Mouse (Mus musculus) erythroblast, embryonic 14.5 days (primary cell): ENCODE measurements around the gene Slco2a1. TPM values are rescaled to one million over a fixed set of nuclear protein-coding genes. Genes with fewer than 3 reads are reported as not detected.

Experiments
- H3K27me3 ChIP-seq: 2 replicates; pipeline ENCODE4 v1.6.1; 2012; ENCODE audit warnings: inconsistent platforms; ENCODE audit not compliant: control insufficient read depth
- H3K36me3 ChIP-seq: 2 replicates; pipeline ENCODE4 v1.6.1; 2012; ENCODE audit warnings: mild to moderate bottlenecking, inconsistent platforms; ENCODE audit not compliant: control insufficient read depth
- H3K4me1 ChIP-seq: 2 replicates; pipeline ENCODE4 v1.6.1; 2012; ENCODE audit warnings: inconsistent platforms; ENCODE audit not compliant: control insufficient read depth
- H3K4me3 ChIP-seq: replicated peaks from 2 replicates; pipeline ENCODE3; 2012; ENCODE audit warnings: moderate library complexity, mild to moderate bottlenecking, inconsistent platforms
- H3K9me3 ChIP-seq: 2 replicates; pipeline ENCODE4 v1.6.1; 2012; ENCODE audit warnings: low read length, inconsistent platforms, mixed read lengths; ENCODE audit not compliant: control insufficient read depth
- GATA1 ChIP-seq: IDR thresholded peaks from 2 replicates; pipeline ENCODE4 v1.6.1; 2012; ENCODE audit warnings: low read length, inconsistent platforms, mixed read lengths
- TAL1 ChIP-seq: IDR thresholded peaks from 3 replicates; pipeline ENCODE4 v1.6.1; 2012; ENCODE audit warnings: low read length, inconsistent platforms, mixed read lengths
- polyA plus RNA-seq: library from polyadenylated mRNA; stranded (reverse); fragments of >175 nt; gene quantifications from 2 replicates; pipeline ENCODE4 v1.2.3, GENCODE M21; 2012

Slco2a1 gene
- polyA plus RNA-seq, 1 experiment, result under 0.01 TPM

DNA sequence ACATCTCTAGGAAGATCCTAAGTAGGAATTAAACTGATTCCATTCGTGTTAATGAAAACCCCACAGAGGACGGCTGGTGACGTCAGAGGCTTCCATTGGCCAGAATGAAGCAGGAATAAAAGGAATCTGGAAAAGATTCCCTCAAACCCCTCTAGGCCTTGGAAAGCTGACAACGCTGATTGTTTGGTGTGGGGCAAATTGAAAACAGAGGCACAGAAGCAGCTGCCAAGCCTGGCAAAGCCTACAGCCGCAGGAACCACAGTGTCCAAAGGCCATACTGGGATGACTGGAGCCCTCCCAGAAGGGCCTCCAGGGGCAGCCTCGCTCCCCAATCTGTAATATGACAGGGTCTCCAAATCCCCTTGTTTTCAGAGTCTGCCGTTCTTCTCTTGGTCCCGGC lies 78.3 kb downstream of the Slco2a1 start:
- H3K9me3 ChIP-seq, result no peaks in the 10 kb centered on the region
- TF ChIP-seq TAL1 (no peak), GATA1 (no peak)
- H3K27me3 ChIP-seq, result no peaks in the 10 kb centered on the region
- no peak overlapping the region for H3K4me3 ChIP-seq
- no peaks in the 10 kb centered on the region for H3K4me1 ChIP-seq
- no peaks in the 10 kb centered on the region for H3K36me3 ChIP-seq

DNA sequence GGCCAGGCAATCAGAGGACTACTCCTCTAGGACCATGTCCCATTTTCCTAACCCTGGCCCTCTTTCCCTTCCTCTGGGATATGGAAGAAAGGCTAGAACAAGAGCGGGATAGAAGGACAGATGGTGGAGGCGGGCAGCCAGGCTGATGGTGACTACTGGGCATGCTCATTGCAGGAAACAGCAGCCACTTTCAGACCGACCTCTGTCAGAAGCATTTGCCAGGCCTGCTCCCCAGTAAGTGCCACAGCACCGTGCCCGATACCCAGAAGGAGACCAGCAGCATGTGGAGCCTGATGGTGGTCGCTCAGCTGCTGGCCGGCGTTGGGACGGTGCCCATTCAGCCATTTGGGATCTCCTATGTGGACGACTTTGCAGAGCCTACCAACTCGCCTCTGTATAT lies 79.1 kb downstream of the Slco2a1 start:
- H3K9me3 ChIP-seq, result no peaks in the 10 kb centered on the region
- no peak for TF ChIP-seq TAL1
- no peak for TF ChIP-seq GATA1
- H3K27me3 ChIP-seq, result no peaks in the 10 kb centered on the region

DNA sequence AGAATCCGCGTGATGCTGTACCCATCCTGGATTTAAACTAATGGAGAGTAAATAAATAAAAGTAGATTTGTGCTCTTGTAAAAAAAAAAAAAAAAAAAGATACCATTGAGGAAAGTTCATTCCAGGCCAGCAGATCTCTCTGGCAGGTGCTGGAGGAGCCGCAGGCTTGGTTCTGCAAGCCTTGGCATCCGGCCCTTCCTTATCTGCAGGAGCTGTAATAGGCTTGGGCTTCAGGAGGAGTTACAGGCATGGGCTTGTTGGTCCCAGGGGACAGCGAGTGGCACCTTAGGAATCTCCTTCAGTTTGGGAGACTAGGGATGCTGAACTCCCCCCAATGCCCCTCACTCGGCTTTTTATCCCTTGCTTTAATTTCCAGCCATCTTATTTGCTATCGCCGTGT lies 80.3 kb downstream of the Slco2a1 start:
- H3K4me3 ChIP-seq, result no peak overlapping the region
- no peaks in the 10 kb centered on the region; the same call in 1 of the 2 replicates for H3K36me3 ChIP-seq
- H3K27me3 ChIP-seq, result no peaks in the 10 kb centered on the region
- no peaks in the 10 kb centered on the region for H3K4me1 ChIP-seq
- H3K9me3 ChIP-seq, result no peaks in the 10 kb centered on the region
- TF ChIP-seq GATA1, result no peak
- TF ChIP-seq TAL1, result no peak

More for the DNA sequence above, 79.1 kb downstream of the Slco2a1 start:
- H3K4me3 ChIP-seq, result no peak overlapping the region
- H3K36me3 ChIP-seq, result no peaks in the 10 kb centered on the region
- H3K4me1 ChIP-seq, result no peaks in the 10 kb centered on the region

DNA sequence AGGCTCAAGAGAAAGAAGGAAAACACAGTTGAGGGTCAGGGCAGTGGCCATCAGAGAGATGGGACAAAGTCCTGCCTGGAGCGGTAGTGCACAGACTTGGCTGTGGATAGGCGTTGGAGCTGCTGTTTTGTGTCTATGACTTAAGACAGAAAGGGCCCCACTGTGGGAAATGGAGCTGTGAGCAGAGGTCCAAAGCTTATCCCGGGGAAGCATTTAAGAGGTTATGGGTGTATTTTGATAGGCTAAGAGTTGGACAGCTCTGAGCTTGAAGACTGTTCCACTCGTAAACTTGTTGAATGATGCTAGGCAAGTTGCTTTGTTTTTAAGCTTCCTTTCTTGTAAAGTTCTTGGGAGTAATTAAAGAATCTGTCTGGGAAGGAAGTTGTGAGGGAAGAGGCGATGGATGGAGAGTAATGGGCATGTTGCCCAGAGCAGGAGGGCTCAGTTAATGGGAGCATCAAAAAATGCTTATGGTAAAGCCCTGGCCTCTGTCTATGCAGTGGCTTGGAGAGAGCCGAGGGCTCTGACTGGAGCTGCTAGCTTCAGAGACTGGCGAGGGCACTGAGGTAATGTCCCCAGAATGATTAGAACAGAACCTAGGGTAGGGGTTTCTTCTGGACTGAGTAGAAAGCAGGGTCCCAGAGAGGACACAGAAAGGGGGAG lies 83.2 kb downstream of the Slco2a1 start:
- H3K4me1 ChIP-seq, result no peaks in the 10 kb centered on the region
- no peaks in the 10 kb centered on the region for H3K9me3 ChIP-seq
- no peak for TF ChIP-seq GATA1
- TF ChIP-seq TAL1, result no peak
- no peak overlapping the region for H3K4me3 ChIP-seq
- no peaks in the 10 kb centered on the region for H3K27me3 ChIP-seq
- no peaks in the 10 kb centered on the region; the same call in 1 of the 2 replicates for H3K36me3 ChIP-seq

DNA sequence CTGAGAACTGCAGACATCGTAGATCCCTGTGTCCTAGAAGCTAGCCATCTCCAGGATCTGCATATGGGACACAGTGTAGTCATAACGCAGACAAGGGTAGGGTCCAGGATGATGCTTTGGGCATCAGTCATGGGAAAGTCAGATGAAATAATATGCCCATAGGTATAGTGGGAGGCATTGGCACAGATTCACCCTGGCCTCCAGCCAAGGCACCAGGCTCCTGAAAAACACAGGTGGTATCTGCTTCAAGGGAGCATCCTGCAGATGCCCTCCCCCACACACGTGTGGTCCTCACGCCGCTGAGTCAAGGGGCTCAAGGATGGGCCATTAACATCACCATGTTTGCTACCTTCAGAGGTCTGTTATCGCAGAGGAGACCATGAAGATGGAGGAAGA lies 83.7 kb downstream of the Slco2a1 start:
- Histone ChIP-seq H3K4me3 (no peak overlapping the region), H3K36me3 (no peaks in the 10 kb centered on the region; the same call in 1 of the 2 replicates), H3K9me3 (no peaks in the 10 kb centered on the region), H3K4me1 (no peaks in the 10 kb centered on the region), H3K27me3 (no peaks in the 10 kb centered on the region)
- TF ChIP-seq GATA1, result no peak
- TF ChIP-seq TAL1, result no peak

DNA sequence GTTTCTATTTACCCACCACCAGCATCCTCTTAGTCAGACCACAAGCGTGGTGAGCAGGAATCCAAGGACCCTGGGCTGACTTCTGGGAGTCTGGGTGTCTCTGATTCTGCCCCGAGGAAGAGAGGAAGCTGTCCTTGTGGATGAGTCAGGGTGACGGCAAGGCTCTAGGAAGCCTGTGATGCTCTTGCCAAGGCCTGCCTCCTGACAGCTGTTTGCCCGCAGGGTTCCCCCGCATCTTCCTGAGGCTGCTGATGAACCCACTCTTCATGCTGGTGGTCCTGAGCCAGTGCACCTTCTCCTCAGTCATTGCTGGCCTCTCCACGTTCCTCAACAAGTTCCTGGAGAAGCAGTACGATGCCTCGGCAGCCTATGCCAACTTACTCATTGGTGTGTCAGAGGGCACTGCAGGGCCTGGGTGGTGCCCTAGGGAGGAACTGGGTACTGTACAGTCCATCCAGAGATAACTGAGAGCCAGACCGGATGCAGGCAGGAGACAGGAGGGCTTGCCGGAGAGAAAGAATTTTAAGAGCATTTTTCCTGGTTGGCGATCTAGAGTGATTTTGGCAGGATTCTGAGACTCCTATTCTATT lies 84.5 kb downstream of the Slco2a1 start:
- no peak for TF ChIP-seq GATA1
- TF ChIP-seq TAL1, result no peak
- Histone ChIP-seq H3K4me3 (no peak overlapping the region), H3K4me1 (no peaks in the 10 kb centered on the region), H3K9me3 (no peaks in the 10 kb centered on the region), H3K36me3 (no peaks in the 10 kb centered on the region; the same call in 1 of the 2 replicates), H3K27me3 (no peaks in the 10 kb centered on the region)

DNA sequence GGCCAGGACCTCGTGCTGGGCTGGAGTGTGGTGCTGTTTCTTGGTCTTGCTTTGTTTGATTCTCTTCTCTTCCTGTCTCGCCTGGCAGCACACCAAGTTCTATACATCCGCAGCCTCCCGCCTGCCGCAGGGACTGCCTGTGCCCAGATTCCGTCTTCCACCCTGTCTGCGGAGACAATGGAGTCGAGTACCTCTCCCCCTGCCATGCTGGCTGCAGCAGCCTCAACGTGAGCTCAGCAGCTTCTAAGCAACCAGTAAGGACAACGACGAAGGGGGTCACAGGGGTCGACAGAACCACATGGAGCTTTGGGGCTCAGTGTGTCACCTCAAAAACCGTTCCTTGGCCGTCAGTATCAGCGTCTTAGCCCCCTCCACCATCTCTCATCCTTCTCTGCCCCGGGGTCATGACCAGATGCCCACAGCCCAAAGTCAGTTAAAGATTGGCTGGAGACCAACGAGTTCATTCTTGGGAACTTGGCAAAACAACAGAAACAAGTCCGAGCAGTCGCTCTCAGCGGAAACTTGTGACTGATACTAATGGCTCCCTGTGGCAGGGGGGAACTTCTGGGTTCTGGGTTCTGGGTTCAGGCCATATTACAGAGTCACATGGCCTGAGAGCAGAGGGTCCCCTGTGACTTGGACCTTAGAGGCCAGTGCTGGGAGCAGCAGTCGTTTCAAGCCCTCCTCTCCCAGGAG lies 88.5 kb downstream of the Slco2a1 start:
- no peaks in the 10 kb centered on the region for H3K27me3 ChIP-seq
- H3K36me3 ChIP-seq, result no peaks in the 10 kb centered on the region; the same call in 1 of the 2 replicates
- no peaks in the 10 kb centered on the region for H3K9me3 ChIP-seq
- H3K4me1 ChIP-seq, result no peaks in the 10 kb centered on the region
- H3K4me3 ChIP-seq, result no peak overlapping the region
- TF ChIP-seq GATA1 (no peak), TAL1 (no peak)

DNA sequence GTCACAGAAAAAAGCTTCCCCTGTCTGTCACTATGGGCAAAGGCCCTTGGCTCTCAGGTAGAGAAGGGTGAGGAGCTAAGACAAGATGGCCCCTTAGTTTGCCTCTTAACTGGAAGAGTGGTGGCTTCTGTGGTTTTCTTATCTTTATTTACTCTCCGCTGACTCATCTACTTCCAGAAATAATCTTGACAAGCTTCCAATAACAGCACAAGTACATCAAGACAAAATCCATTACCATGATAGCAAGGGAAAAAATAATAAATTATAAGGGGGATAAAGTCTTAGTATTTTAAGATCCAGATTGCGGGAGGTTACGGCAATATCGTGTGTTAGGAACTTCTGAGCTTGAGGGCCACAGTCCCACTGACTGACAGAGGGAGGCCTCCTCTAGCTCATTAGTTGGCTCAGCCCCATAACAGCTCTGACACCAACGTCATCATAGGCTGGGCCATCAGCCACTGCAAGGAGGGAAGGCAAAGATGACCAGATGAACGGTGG lies 89.7 kb downstream of the Slco2a1 start:
- Histone ChIP-seq H3K4me1 (no peaks in the 10 kb centered on the region), H3K36me3 (no peaks in the 10 kb centered on the region; the same call in 1 of the 2 replicates), H3K4me3 (no peak overlapping the region), H3K9me3 (no peaks in the 10 kb centered on the region), H3K27me3 (no peaks in the 10 kb centered on the region)
- TF ChIP-seq TAL1, result no peak
- no peak for TF ChIP-seq GATA1

DNA sequence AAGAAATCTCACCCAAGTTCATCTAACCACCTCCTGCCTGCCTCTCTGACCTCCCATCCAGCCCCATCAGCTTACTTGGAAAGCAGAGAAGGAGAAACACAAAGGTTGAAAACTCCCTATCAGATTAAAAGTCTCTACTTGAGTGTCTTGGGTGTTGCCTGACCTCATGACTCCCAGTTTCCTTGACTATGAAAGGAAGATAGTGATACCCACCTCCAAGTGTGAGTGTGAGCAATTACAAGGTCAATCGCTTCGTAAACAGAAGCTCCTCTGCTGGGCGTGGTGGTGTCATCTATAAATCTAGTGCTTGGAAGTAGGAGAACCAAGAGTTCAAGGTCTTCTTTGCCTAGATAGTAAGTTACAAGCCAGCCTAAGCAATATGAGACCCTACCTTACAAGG lies 91.7 kb downstream of the Slco2a1 start:
- Histone ChIP-seq H3K36me3 (no peaks in the 10 kb centered on the region; the same call in 1 of the 2 replicates), H3K4me1 (no peaks in the 10 kb centered on the region), H3K9me3 (no peaks in the 10 kb centered on the region), H3K27me3 (no peaks in the 10 kb centered on the region), H3K4me3 (no peak overlapping the region)
- TF ChIP-seq GATA1 (no peak), TAL1 (no peak)
